Mouse (Mus musculus) C2C12 (cell line): ENCODE measurements around the gene Grik2.

ENCODE experiments used
- CEBPB ChIP-seq: IDR thresholded peaks from one replicate; pipeline ENCODE4 v1.6.1; 2011; ENCODE audit warnings: low read depth, mild to moderate bottlenecking, control low read depth, moderate library complexity
- CTCF ChIP-seq: IDR thresholded peaks from one replicate; pipeline ENCODE4 v1.5.1; 2011; ENCODE audit not compliant: control insufficient read depth, insufficient read depth, insufficient read length
- MAX ChIP-seq: IDR thresholded peaks from one replicate; pipeline ENCODE4 v1.6.1; 2011; ENCODE audit warnings: mild to moderate bottlenecking, control low read depth
- MYOD1 ChIP-seq: IDR thresholded peaks from one replicate; pipeline ENCODE4 v1.6.1; 2011; ENCODE audit warnings: low read depth; ENCODE audit not compliant: control insufficient read depth, insufficient read length
- USF1 ChIP-seq: IDR thresholded peaks from one replicate; pipeline ENCODE4 v1.6.1; 2011; ENCODE audit warnings: low read depth, mild to moderate bottlenecking, control low read depth, moderate library complexity

DNA sequence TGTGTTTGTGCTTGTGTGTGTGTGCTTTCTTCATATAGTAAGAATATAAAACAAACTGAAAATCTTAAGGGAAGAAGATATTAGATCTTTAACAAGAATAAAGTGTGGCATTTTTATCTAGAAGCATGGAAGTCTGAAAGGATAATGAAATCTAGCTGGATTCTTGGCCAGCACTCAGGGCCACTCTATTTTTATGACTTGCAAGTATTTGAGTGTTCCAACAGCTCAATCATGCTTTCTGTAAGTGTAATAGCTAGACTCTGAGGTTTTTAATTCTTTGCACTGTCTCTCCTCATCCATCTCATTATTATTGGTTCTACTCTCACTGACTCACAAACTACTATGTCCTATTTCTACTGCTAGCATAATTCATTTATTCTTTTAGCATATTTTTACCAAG is 5.6 kb upstream of the Grik2 start:
- no peak for TF ChIP-seq CTCF
- TF ChIP-seq MYOD1 = no peak
- no peak for TF ChIP-seq CEBPB
- TF ChIP-seq USF1 = no peak
- TF ChIP-seq MAX = no peak
